Mouse (Mus musculus): ENCODE data around the gene Olfr10.

DNA sequence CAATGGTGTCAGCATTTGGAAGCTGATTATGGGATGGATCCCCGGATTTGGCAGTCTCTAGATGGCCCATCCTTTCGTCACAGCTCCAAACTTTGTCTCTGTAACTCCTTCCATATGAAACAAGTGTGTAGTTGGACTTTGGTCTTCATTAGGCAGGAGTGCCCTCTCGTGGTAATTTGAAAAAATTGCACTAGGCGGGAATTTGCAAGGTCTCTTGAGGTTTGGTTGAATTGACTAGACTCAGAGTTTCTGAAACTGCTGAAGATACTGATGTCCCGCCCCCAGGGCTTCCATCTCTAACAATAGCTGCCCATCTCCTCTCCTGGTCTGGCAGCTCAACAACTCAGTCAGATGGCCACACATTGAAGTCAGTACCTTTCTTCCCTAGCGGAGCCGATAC, 33.2 kb upstream of the Olfr10 start:
- TF ChIP-seq EP300 (IDR thresholded peaks at IDR 0.05; ENCODE audit: insufficient read depth, low read depth, low read length) (no peak), CTCF (IDR thresholded peaks at IDR 0.05; ENCODE audit: low read depth, low read length) (no peak), POLR2A (IDR thresholded peaks at IDR 0.05; ENCODE audit: insufficient read depth, low read length) (no peak)
